Mouse (Mus musculus) midbrain, embryonic 16.5 days (tissue): ENCODE measurements around the gene Gm44973. TPM values are rescaled to one million over a fixed set of nuclear protein-coding genes. Genes with fewer than 3 reads are reported as not detected.
A peak's percentile ranks its signal among the peaks of the same experiment; 100 is the strongest.

ENCODE experiments used
- ATAC-seq: fragments of 200-750 bp; cut with Nextera tagmentation; 2 replicates; pipeline ENCODE4 v1.8.0; 2017; ENCODE audit warnings: moderate TSS enrichment
- H3K27ac ChIP-seq: fragments of 300-500 bp; sonication (generic); 2 replicates; pipeline ENCODE4 v1.5.1; 2014; ENCODE audit warnings: mild to moderate bottlenecking, low read length, mixed read lengths
- H3K27me3 ChIP-seq: fragments of 300-500 bp; sonication (generic); 2 replicates; pipeline ENCODE4 v1.6.1; 2014; ENCODE audit warnings: low read depth, low read length, mixed read lengths; ENCODE audit not compliant: control insufficient read depth, insufficient read depth
- H3K36me3 ChIP-seq: fragments of 300-500 bp; sonication (generic); 2 replicates; pipeline ENCODE4 v1.6.1; 2014; ENCODE audit warnings: mild to moderate bottlenecking, low read length, moderate library complexity, mixed read lengths; ENCODE audit not compliant: control insufficient read depth, insufficient read depth
- H3K4me1 ChIP-seq: fragments of 300-500 bp; sonication (generic); 2 replicates; pipeline ENCODE4 v1.6.1; 2014; ENCODE audit warnings: mild to moderate bottlenecking, low read length, mixed read lengths; ENCODE audit not compliant: control insufficient read depth, insufficient read depth
- H3K4me2 ChIP-seq: fragments of 300-500 bp; sonication (generic); 2 replicates; pipeline ENCODE4 v1.6.1; 2014; ENCODE audit warnings: mild to moderate bottlenecking, low read length, mixed read lengths
- H3K4me3 ChIP-seq: fragments of 300-500 bp; sonication (generic); 2 replicates; pipeline ENCODE4 v1.5.1; 2014; ENCODE audit warnings: low read depth, mild to moderate bottlenecking, low read length, moderate library complexity, mixed read lengths
- H3K9ac ChIP-seq: fragments of 300-500 bp; sonication (generic); 2 replicates; pipeline ENCODE4 v1.6.1; 2014; ENCODE audit warnings: low read depth, low read length, mixed read lengths
- H3K9me3 ChIP-seq: fragments of 300-500 bp; sonication (generic); replicated peaks from 2 replicates; pipeline ENCODE4 v1.6.1; 2014; ENCODE audit warnings: mild to moderate bottlenecking, low read length, mixed read lengths; ENCODE audit not compliant: control insufficient read depth, poor library complexity, severe bottlenecking
- whole genome bisulfite sequencing: fragments of 180-500 bp; shearing (Covaris S2); extraction: QIAGEN DNeasy Blood & Tissue Kit; methylation state at CpG from one replicate; pipeline ENCODE4 v1.1.7; 2014; 5-methylcytosine and 5-hydroxymethylcytosine counted together
- polyA plus RNA-seq: library from polyadenylated mRNA; unstranded; fragments of >200 nt; fragmentation: Nextera tagmentation; extraction: Ambion mirVana; gene quantifications from 2 replicates; pipeline ENCODE4 v1.2.1, GENCODE M21; 2015

The Gm44973 gene
- polyA plus RNA-seq, 1 experiment from 2014 or later: 1.0 TPM

DNA sequence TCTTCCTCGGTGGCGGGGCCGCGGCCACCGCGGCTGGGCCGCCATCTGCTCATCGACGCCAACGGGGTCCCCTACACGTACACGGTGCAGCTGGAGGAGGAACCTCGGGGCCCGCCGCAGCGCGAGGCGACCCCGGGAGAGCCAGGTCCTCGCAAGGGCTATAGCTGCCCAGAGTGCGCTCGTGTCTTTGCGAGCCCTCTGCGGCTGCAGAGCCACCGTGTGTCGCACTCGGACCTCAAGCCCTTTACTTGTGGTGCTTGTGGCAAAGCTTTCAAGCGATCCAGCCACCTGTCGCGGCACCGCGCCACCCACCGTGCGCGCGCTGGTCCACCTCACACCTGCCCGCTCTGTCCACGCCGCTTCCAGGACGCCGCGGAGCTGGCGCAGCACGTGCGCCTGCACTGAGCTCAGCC is 37.6 kb downstream of the Gm44973 start:
- peaks cover 15% of the 10 kb centered on the region for H3K27me3 ChIP-seq
- 3% methylated on average over 44 of the region's 45 CpGs for WGBS
- peak overlapping the region; percentile 79 for H3K4me3 ChIP-seq
- peak overlapping the region; percentile 95 for H3K9ac ChIP-seq
- H3K4me2 ChIP-seq: peak overlapping the region; percentile 71
- H3K27ac ChIP-seq: no peak overlapping the region
- H3K4me1 ChIP-seq: peaks cover 56% of the 10 kb centered on the region
- H3K36me3 ChIP-seq: no peaks in the 10 kb centered on the region
- no peak for ATAC-seq
- H3K9me3 ChIP-seq: no peaks in the 10 kb centered on the region

DNA sequence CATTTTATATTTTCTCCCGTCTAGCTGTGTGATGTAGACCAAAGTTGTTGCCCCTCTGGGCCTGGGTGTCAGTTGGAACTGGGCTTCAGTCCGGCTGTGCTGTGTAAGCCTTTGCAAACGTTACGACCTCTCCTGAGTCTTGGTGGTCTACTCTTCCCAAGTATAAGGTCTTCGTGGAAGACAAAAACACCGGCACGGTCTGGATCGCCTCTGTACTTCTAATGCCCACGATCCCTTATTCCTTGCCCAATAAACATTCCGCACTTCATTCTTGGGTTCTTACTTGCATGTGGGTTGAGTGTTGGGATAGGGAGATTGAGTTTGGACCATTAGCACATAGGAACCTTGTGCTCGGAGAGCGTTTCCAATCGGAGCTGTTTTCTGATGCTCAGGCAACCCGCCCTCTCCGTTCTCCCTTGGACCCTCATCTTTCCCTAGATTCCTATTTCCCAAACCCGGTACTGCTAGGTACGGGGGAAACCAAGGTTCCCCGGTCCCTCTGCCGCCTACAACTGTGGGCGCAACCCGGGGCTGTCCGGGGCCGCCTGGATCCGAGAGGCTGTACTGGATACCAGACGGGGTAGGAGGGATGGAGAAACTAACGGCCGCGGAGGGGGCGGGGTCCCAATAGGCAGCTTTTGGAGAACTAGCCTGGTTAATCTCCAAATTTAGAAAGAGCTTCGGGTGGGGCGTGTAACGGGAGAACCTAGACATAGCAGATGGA is 38.3 kb downstream of the Gm44973 start:
- H3K27ac ChIP-seq: peak overlapping the region; percentile 53; the same call in 1 of the 2 replicates
- 8% methylated on average over 32 of the region's 32 CpGs for WGBS
- H3K4me2 ChIP-seq: peak overlapping the region; percentile 71
- H3K9ac ChIP-seq: peak overlapping the region; percentile 95
- H3K36me3 ChIP-seq: no peaks in the 10 kb centered on the region
- H3K9me3 ChIP-seq: no peaks in the 10 kb centered on the region
- no peak for ATAC-seq
- H3K4me1 ChIP-seq: peaks cover 59% of the 10 kb centered on the region
- H3K27me3 ChIP-seq: peaks cover 15% of the 10 kb centered on the region
- peak overlapping the region; percentile 79 for H3K4me3 ChIP-seq

DNA sequence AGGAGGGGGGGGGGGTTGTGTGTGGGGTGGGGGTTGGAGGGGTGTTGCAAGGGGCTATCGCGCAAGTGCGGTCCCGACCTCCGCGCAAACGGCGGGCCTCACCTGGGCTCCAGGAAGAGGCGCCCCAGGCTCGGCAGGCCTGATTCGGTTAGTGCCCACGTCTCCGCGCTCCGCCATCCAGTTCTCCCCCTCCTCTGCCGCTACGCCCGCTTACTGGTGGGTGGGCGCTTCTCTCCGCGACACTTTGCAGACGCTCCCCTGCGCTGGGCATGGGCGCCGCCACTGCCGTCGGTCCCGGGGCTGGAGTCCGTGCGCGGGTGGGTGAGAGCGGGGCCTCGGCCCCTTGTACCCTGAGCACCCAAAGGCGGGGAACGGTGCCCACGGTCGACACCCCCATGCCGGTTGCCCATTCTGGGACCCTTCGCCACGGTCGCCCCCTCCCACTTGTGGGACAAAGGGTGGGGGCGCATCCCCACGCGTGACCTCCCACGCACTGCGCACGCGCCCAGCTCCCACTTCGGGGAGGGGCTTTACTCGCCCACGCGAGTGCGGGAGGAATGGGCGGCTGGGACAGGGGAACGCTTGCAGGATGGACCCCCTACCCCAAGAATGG is 41.5 kb downstream of the Gm44973 start:
- H3K27me3 ChIP-seq: peaks cover 15% of the 10 kb centered on the region
- no peaks in the 10 kb centered on the region for H3K36me3 ChIP-seq
- 2% methylated on average over 54 of the region's 55 CpGs for WGBS
- peak overlapping the region; percentile 76 for H3K4me3 ChIP-seq
- no peaks in the 10 kb centered on the region for H3K9me3 ChIP-seq
- ATAC-seq: peak; percentile 21
- H3K4me2 ChIP-seq: peak overlapping the region; percentile 93
- peak overlapping the region; percentile 80 for H3K9ac ChIP-seq
- peaks cover 71% of the 10 kb centered on the region for H3K4me1 ChIP-seq
- peak overlapping the region; percentile 84 for H3K27ac ChIP-seq

DNA sequence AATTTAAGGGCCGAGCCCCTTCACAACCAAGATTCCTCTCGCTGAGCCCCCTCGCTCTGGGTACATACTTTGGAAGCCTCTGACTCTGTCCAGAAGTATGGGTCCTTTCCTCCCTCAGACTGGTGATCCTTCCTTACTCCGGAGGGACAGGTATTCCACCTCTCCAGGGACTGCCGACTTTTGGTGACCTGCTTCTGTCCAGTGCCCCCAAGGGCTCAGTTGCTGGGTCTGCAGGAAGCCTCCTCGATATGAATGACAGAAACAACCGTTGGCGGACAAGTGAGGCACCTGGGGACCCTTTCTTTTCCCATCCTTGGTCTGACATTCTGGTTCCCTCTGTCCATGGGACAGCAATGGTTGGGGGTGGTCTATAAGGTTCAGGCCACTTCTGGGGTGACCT is 42.1 kb downstream of the Gm44973 start:
- H3K4me3 ChIP-seq: peak overlapping the region; percentile 76
- peak overlapping the region; percentile 93 for H3K4me2 ChIP-seq
- peaks cover 15% of the 10 kb centered on the region for H3K27me3 ChIP-seq
- ATAC-seq: no peak
- H3K4me1 ChIP-seq: peaks cover 67% of the 10 kb centered on the region
- WGBS: 25% methylated on average over 8 of the region's 8 CpGs
- peak overlapping the region; percentile 80 for H3K9ac ChIP-seq
- H3K27ac ChIP-seq: peak overlapping the region; percentile 84
- H3K9me3 ChIP-seq: no peaks in the 10 kb centered on the region
- no peaks in the 10 kb centered on the region for H3K36me3 ChIP-seq

DNA sequence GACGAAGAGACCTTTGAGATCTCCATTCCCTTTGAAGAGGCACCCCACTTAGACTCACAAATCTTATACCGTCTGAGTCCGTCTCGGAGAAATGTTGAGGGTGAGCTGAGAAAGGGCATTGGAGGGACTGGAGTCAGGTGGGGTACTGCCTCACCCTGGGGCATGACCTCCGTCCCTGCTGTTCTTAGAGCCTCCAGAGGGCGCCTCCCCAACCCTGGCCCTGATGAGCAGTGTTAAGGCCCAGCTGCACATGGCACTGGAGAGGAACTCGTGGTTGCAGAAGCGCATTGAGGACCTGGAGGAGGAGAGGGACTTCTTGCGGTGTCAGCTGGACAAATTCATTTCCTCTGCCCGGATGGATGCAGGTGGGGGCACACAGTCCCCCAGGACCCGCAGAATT is 42.5 kb downstream of the Gm44973 start:
- no peak for ATAC-seq

DNA sequence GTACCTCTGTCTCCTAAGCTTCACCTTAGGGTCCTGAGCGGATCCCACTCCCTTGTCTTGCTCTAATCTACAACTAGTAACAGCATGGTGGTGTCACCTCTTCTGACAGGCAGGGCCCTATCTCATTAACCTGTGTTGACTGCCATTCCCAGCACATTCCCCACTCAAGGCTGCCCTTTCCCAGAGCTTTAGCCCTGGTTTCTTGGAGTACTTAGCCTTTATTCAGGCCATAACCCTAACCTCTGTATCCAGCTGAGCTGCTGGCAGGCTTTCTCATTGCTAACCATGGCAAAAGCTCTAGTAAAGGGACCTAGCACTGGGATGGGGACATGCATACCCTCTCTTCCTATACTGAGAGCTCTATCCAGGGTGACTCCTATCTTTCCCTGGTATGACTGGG is 43.3 kb downstream of the Gm44973 start:
- H3K4me1 ChIP-seq: peaks cover 60% of the 10 kb centered on the region
- WGBS: 93% methylated on average over 1 of the region's 1 CpGs

More for the DNA sequence above, 42.5 kb downstream of the Gm44973 start:
- 32% methylated on average over 11 of the region's 11 CpGs for WGBS
- no peaks in the 10 kb centered on the region for H3K9me3 ChIP-seq
- peak overlapping the region; percentile 93 for H3K4me2 ChIP-seq
- peak overlapping the region; percentile 11; the same call in 1 of the 2 replicates for H3K27ac ChIP-seq
- H3K4me3 ChIP-seq: peak overlapping the region; percentile 76
- H3K27me3 ChIP-seq: peaks cover 15% of the 10 kb centered on the region
- H3K4me1 ChIP-seq: peaks cover 63% of the 10 kb centered on the region
- peak overlapping the region; percentile 80 for H3K9ac ChIP-seq
- H3K36me3 ChIP-seq: no peaks in the 10 kb centered on the region

DNA sequence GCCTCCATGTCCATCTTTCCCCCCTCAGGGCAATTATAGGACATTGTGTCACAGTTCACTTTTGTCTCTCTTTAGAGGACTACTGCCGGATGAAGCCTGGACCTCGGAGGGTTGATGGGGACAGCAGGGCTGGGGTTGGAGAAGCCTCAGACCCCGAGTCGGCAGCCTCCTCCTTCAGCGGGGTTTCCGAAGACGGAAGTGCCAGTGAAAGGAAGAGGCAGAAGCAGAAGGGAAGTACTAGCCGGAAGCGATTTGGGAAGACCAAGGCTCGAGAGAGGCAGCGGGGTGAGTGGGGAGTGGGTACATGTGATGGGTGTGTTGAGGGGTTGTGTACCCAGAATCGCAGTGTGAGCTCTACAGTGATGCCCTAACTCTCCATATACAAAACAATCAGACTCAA is 44.1 kb downstream of the Gm44973 start:
- Histone ChIP-seq H3K9me3 (no peaks in the 10 kb centered on the region), H3K27me3 (peaks cover 13% of the 10 kb centered on the region), H3K4me2 (no peak overlapping the region), H3K36me3 (no peaks in the 10 kb centered on the region), H3K4me1 (peaks cover 60% of the 10 kb centered on the region), H3K4me3 (no peak overlapping the region), H3K27ac (peak overlapping the region; percentile 99), H3K9ac (peak overlapping the region; percentile 84)
- 88% methylated on average over 12 of the region's 12 CpGs for WGBS
- no peak for ATAC-seq

More for the DNA sequence above, 43.3 kb downstream of the Gm44973 start:
- Histone ChIP-seq H3K4me2 (no peak overlapping the region), H3K36me3 (no peaks in the 10 kb centered on the region), H3K27ac (no peak overlapping the region), H3K4me3 (no peak overlapping the region), H3K9ac (no peak overlapping the region), H3K27me3 (peaks cover 15% of the 10 kb centered on the region), H3K9me3 (no peaks in the 10 kb centered on the region)
- no peak for ATAC-seq

DNA sequence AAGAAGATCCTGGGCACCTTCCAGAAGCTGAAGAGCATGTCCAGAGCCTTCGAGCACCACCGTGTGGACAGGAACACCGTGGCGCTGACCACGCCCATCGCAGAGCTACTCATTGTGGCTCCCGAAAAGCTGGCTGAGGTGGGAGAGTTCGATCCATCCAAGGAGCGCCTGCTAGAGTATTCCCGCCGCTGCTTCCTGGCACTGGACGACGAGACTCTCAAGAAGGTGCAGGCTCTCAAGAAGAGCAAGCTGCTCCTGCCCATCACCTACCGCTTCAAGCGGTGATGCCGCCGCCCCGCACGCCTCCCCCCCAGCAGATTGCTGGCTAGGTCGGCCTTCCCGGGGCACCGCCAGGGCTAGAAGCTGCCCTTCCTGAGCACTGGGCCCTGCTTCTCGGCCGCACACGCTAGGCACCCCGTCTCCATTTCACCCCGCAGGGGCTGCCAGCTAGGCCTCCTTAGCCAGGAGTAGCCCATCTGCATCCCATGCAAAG is 45.0 kb downstream of the Gm44973 start:
- Histone ChIP-seq H3K27ac (peak overlapping the region; percentile 99), H3K27me3 (peaks cover 4% of the 10 kb centered on the region; the same call in 1 of the 2 replicates), H3K4me2 (peak overlapping the region; percentile 83), H3K4me3 (peak overlapping the region; percentile 61), H3K9ac (peak overlapping the region; percentile 84), H3K4me1 (peaks cover 53% of the 10 kb centered on the region), H3K9me3 (no peaks in the 10 kb centered on the region), H3K36me3 (no peaks in the 10 kb centered on the region)
- ATAC-seq: peak; percentile 3; the same call in 1 of the 2 replicates
- WGBS: 2% methylated on average over 27 of the region's 27 CpGs
